Mouse (Mus musculus) embryonic facial prominence, embryonic 15.5 days (tissue): ENCODE results near the gene Msl1. TPM values are rescaled to one million over a fixed set of nuclear protein-coding genes. Genes with fewer than 3 reads are reported as not detected.

Experiments used
- ATAC-seq: fragments of 200-750 bp; cut with Nextera tagmentation; 2 replicates; pipeline ENCODE4 v1.8.0; 2017; ENCODE audit warnings: low read depth, moderate TSS enrichment; ENCODE audit not compliant: insufficient number of reproducible peaks, low FRiP score, low TSS enrichment
- H3K27ac ChIP-seq: fragments of 300-500 bp; sonication (generic); replicated peaks from 2 replicates; pipeline ENCODE4 v1.5.1; 2015; ENCODE audit warnings: mild to moderate bottlenecking, inconsistent platforms
- H3K27me3 ChIP-seq: fragments of 300-500 bp; sonication (generic); 2 replicates; pipeline ENCODE4 v1.6.1; 2015; ENCODE audit warnings: inconsistent platforms
- H3K36me3 ChIP-seq: fragments of 300-500 bp; sonication (generic); 2 replicates; pipeline ENCODE4 v1.6.1; 2015; ENCODE audit warnings: mild to moderate bottlenecking, inconsistent platforms
- H3K4me1 ChIP-seq: fragments of 300-500 bp; sonication (generic); 2 replicates; pipeline ENCODE4 v1.6.1; 2015; ENCODE audit warnings: inconsistent platforms
- H3K4me2 ChIP-seq: fragments of 300-500 bp; sonication (generic); replicated peaks from 2 replicates; pipeline ENCODE4 v1.6.1; 2015; ENCODE audit warnings: mild to moderate bottlenecking, inconsistent platforms
- H3K4me3 ChIP-seq: fragments of 300-500 bp; sonication (generic); replicated peaks from 2 replicates; pipeline ENCODE4 v1.5.1; 2015; ENCODE audit warnings: mild to moderate bottlenecking, inconsistent platforms
- H3K9ac ChIP-seq: fragments of 300-500 bp; sonication (generic); 2 replicates; pipeline ENCODE4 v1.6.1; 2015; ENCODE audit warnings: inconsistent platforms
- H3K9me3 ChIP-seq: fragments of 300-500 bp; sonication (generic); replicated peaks from 2 replicates; pipeline ENCODE4 v1.6.1; 2016; ENCODE audit warnings: inconsistent platforms
- WGBS: fragments of 180-500 bp; shearing (Covaris S2); methylation state at CpG from one replicate; pipeline ENCODE4 v1.1.7; 2015; 5-methylcytosine and 5-hydroxymethylcytosine counted together
- polyA plus RNA-seq: library from polyadenylated mRNA; unstranded; fragments of >200 nt; fragmentation: Nextera tagmentation; extraction: Ambion mirVana; gene quantifications from 2 replicates; pipeline ENCODE4 v1.2.1, GENCODE M21; 2015

Msl1 gene
- 28.7 and 30.4 TPM in 2 replicates for polyA plus RNA-seq

- under 1% methylated on average over 43 of the region's 89 CpGs for WGBS
- peaks cover 28% of the 10 kb centered on the region for H3K4me1 ChIP-seq
- peak within 1 kb of the TSS; percentile 100 for H3K9ac ChIP-seq
- peak within 1 kb of the TSS; percentile 81 for H3K4me2 ChIP-seq
- no peaks in the 10 kb centered on the region for H3K27me3 ChIP-seq
- H3K27ac ChIP-seq = peak within 1 kb of the TSS; percentile 100
- H3K36me3 ChIP-seq = peaks cover 22% of the 10 kb centered on the region
- H3K9me3 ChIP-seq = no peaks in the 10 kb centered on the region
- ATAC-seq = peak; percentile 82
- H3K4me3 ChIP-seq = peak within 1 kb of the TSS; percentile 99
Observed at GRCm38 (mm10) chr11:98795015-98795713, at the start of gene Msl1. TSS of gene Msl1 (plus strand) at chr11:98795516.

DNA sequence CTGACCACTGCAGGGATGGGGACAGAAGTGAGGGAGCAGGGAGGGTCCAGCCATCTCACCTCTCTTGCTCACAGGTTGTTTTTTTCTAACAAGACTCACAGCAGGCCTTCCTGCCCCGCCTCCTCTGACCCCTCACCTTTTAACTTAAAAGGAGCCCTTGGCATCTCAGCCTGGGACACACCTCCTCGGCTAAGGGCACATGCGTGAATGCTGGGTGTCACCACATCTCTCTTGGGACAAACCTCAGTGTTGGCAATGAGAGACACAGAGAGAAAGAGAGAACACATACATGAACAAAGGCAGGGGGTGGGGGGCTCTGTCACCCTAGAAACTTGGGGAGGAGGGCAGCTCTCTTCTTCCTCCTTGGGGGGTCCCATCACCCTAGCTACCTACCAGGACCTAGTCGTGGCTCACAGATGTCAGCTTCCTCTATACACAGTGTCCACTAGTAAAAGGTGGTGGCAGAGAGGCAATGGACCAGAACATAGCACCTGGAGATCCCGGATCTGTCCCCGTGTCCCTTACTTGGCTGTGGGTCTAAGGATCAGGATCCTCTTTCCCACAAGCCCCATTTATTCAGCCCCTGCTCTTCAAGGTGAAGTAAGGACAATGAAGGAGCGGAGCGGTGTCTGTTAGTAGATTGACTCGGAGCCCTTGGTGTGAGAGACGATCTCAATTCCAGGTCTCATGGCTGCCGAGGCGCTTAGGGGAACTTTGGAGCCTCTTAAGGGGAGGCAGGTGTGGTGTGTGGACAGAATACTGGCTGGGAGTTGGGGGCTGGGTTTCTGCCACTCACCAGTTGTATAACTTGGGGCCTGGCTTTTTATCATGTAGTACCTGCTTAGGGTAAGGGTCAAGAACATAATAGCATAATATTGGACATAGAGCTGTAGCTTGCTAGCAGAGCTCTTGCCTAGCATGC lies 49.1 kb upstream of the Msl1 start:
- no peak overlapping the region for H3K9ac ChIP-seq
- ATAC-seq = no peak
- no peaks in the 10 kb centered on the region for H3K27me3 ChIP-seq
- H3K9me3 ChIP-seq = no peaks in the 10 kb centered on the region
- peak overlapping the region; percentile 51 for H3K4me2 ChIP-seq
- no peak overlapping the region; the same call in 1 of the 2 replicates for H3K4me3 ChIP-seq
- no peaks in the 10 kb centered on the region for H3K36me3 ChIP-seq
- 54% methylated on average over 12 of the region's 12 CpGs for whole genome bisulfite sequencing
- peak overlapping the region; percentile 94 for H3K27ac ChIP-seq
- H3K4me1 ChIP-seq = peaks cover 87% of the 10 kb centered on the region

GRCm38 (mm10) chr11:98746855-98747693 lies 48.2 kb upstream of the Msl1 start:
- peak overlapping the region; percentile 94 for H3K27ac ChIP-seq
- 4% methylated on average over 18 of the region's 19 CpGs for WGBS
- H3K4me3 ChIP-seq = peak overlapping the region; percentile 28
- H3K4me1 ChIP-seq = peaks cover 93% of the 10 kb centered on the region
- no peak overlapping the region for H3K9ac ChIP-seq
- ATAC-seq = peak; percentile 78
- no peaks in the 10 kb centered on the region for H3K27me3 ChIP-seq
- no peaks in the 10 kb centered on the region for H3K36me3 ChIP-seq
- peak overlapping the region; percentile 51 for H3K4me2 ChIP-seq
- H3K9me3 ChIP-seq = no peaks in the 10 kb centered on the region

GRCm38 (mm10) chr11:98747804-98748505 lies 47.4 kb upstream of the Msl1 start:
- no peak for ATAC-seq
- Histone ChIP-seq H3K4me3 (peak overlapping the region; percentile 21), H3K9ac (no peak overlapping the region), H3K9me3 (no peaks in the 10 kb centered on the region), H3K4me1 (peaks cover 98% of the 10 kb centered on the region), H3K36me3 (no peaks in the 10 kb centered on the region), H3K4me2 (peak overlapping the region; percentile 51), H3K27me3 (no peaks in the 10 kb centered on the region), H3K27ac (peak overlapping the region; percentile 94)
- 9% methylated on average over 6 of the region's 6 CpGs for WGBS

- peak overlapping the region; percentile 94 for H3K27ac ChIP-seq
- H3K27me3 ChIP-seq = no peaks in the 10 kb centered on the region
- peaks cover 97% of the 10 kb centered on the region for H3K4me1 ChIP-seq
- no peak for ATAC-seq
- WGBS = 24% methylated on average over 15 of the region's 15 CpGs
- no peak overlapping the region for H3K9ac ChIP-seq
- peak overlapping the region; percentile 51 for H3K4me2 ChIP-seq
- peaks cover 7% of the 10 kb centered on the region; the same call in 1 of the 2 replicates for H3K36me3 ChIP-seq
- H3K4me3 ChIP-seq = peak overlapping the region; percentile 21; the same call in 1 of the 2 replicates
- H3K9me3 ChIP-seq = no peaks in the 10 kb centered on the region
Observed at GRCm38 (mm10) chr11:98748506-98749416, 46.6 kb upstream of the Msl1 start.

GRCm38 (mm10) chr11:98749716-98750115 lies 45.6 kb upstream of the Msl1 start:
- no peak overlapping the region for H3K9ac ChIP-seq
- 26% methylated on average over 5 of the region's 5 CpGs for whole genome bisulfite sequencing
- peaks cover 12% of the 10 kb centered on the region; the same call in 1 of the 2 replicates for H3K36me3 ChIP-seq
- H3K27me3 ChIP-seq = no peaks in the 10 kb centered on the region
- peaks cover 97% of the 10 kb centered on the region for H3K4me1 ChIP-seq
- H3K27ac ChIP-seq = peak overlapping the region; percentile 94
- no peaks in the 10 kb centered on the region for H3K9me3 ChIP-seq
- ATAC-seq = no peak
- peak overlapping the region; percentile 21; the same call in 1 of the 2 replicates for H3K4me3 ChIP-seq
- H3K4me2 ChIP-seq = peak overlapping the region; percentile 51

DNA sequence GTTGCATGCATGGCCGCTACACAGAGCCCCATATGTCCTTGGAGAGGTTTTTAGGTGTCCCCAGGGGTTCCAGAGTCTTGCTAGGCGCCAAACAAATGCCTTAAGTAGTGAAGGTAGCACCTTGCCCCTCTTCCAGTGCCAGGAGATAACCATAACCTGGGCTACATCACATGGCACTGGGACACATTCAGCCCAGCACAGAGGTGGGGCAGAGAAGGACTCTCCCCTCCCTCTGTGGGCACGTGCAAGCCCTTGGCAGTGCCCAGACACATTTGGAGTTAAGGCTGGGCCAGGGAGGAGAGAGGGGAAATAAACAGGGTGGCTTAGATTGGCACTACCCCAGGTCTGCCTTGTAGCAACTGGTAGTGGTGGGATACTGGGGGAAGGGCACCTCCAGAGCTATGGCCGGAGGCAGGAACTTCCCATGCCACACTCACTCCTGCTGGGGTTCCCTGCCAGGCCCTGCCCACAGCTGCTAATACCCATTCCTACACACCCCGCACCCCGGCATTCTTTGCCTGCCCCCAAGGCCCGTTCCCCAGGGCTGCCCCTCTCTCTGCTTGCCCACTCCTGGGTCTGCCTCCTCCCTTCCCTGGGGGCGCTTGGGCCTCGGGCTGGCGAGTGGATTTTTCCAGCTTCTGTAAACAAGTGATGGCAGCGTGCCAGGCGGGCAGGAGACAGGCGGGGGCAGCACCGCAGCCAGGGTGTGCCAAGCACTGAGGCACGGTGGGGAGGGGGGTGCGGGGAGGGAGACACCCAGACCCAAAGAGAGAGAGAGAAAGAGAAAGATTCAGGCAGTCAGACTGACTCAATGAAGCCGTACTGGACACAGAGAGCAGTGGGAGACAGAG lies 44.7 kb upstream of the Msl1 start:
- peak overlapping the region; percentile 94 for H3K27ac ChIP-seq
- H3K4me1 ChIP-seq = peaks cover 95% of the 10 kb centered on the region
- no peaks in the 10 kb centered on the region for H3K9me3 ChIP-seq
- 18% methylated on average over 17 of the region's 17 CpGs for WGBS
- H3K4me2 ChIP-seq = peak overlapping the region; percentile 39
- peaks cover 17% of the 10 kb centered on the region; the same call in 1 of the 2 replicates for H3K36me3 ChIP-seq
- no peak overlapping the region for H3K9ac ChIP-seq
- ATAC-seq = peak; percentile 53
- peak overlapping the region; percentile 13 for H3K4me3 ChIP-seq
- H3K27me3 ChIP-seq = no peaks in the 10 kb centered on the region

DNA sequence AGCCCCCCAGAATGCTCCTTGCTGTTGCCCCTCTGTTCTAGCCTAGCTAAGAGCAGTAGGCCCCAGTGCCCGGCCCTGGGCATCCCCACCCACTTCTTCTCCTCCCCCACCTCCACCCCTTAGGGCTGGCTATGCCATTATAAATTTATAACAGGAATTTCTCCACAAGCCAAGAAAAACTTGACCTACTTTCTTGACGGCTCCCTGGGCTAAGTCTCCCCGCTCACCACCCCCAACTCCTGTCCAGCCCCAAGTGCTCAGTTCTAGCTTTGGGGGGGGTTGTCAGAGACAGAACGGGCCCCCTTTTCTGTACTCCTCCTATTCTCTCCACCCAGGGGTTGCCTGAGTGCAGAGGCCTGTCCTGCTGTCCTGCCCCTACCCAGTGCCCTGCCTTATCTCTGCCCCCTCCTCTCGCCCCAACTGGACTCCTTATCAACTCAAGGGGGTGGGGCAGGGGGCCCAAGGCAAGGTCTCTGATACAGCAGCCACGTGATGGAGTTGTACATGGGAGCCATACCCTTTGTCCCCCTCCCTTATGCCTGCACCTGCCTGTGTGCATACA lies 44.0 kb upstream of the Msl1 start:
- Histone ChIP-seq H3K27ac (peak overlapping the region; percentile 94), H3K36me3 (peaks cover 21% of the 10 kb centered on the region), H3K9ac (no peak overlapping the region), H3K4me1 (peaks cover 88% of the 10 kb centered on the region), H3K9me3 (no peaks in the 10 kb centered on the region), H3K4me2 (peak overlapping the region; percentile 39), H3K4me3 (peak overlapping the region; percentile 13; the same call in 1 of the 2 replicates), H3K27me3 (no peaks in the 10 kb centered on the region)
- WGBS = 23% methylated on average over 6 of the region's 6 CpGs
- ATAC-seq = peak; percentile 40
